Mouse (Mus musculus) C2C12 (cell line): ENCODE measurements around the gene Pmepa1. TPM values are rescaled to one million over a fixed set of nuclear protein-coding genes. Genes with fewer than 3 reads are reported as not detected.

Source experiments
- H3K27me3 ChIP-seq: one replicate; pipeline ENCODE4 v1.6.1; 2011; ENCODE audit not compliant: control insufficient read depth, insufficient read depth, insufficient read length
- H3K36me3 ChIP-seq: one replicate; pipeline ENCODE4 v1.6.1; 2011; ENCODE audit not compliant: control insufficient read depth, insufficient read depth
- H3K4me3 ChIP-seq: one replicate; pipeline ENCODE4 v1.5.1; 2011; ENCODE audit warnings: mild to moderate bottlenecking, control low read depth; ENCODE audit not compliant: poor library complexity, insufficient read depth, severe bottlenecking
- H3K79me2 ChIP-seq: one replicate; pipeline ENCODE4 v1.6.1; 2011; ENCODE audit not compliant: control insufficient read depth, insufficient read depth
- H3K79me3 ChIP-seq: one replicate; pipeline ENCODE4 v1.6.1; 2011; ENCODE audit warnings: low read depth, control low read depth
- H3ac ChIP-seq: one replicate; pipeline ENCODE3; 2011; ENCODE audit warnings: low read depth; ENCODE audit not compliant: control insufficient read depth, insufficient read length
- CEBPB ChIP-seq: IDR thresholded peaks from one replicate; pipeline ENCODE4 v1.6.1; 2011; ENCODE audit warnings: low read depth, mild to moderate bottlenecking, control low read depth, moderate library complexity
- CTCF ChIP-seq: IDR thresholded peaks from one replicate; pipeline ENCODE4 v1.5.1; 2011; ENCODE audit not compliant: control insufficient read depth, insufficient read depth, insufficient read length
- FOSL1 ChIP-seq: IDR thresholded peaks from one replicate; pipeline ENCODE4 v1.8.0; 2011; ENCODE audit warnings: mild to moderate bottlenecking, low read length; ENCODE audit not compliant: poor library complexity, insufficient read depth, severe bottlenecking
- MAX ChIP-seq: IDR thresholded peaks from one replicate; pipeline ENCODE4 v1.6.1; 2011; ENCODE audit warnings: mild to moderate bottlenecking, control low read depth
- MYOD1 ChIP-seq: IDR thresholded peaks from one replicate; pipeline ENCODE4 v1.6.1; 2011; ENCODE audit warnings: low read depth; ENCODE audit not compliant: control insufficient read depth, insufficient read length
- MYOG ChIP-seq: IDR thresholded peaks from one replicate; pipeline ENCODE4 v1.6.1; 2011; ENCODE audit not compliant: control insufficient read depth, insufficient read length; ENCODE audit errors: extremely low read depth
- USF1 ChIP-seq: IDR thresholded peaks from one replicate; pipeline ENCODE4 v1.6.1; 2011; ENCODE audit warnings: low read depth, mild to moderate bottlenecking, control low read depth, moderate library complexity
- polyA plus RNA-seq: library from polyadenylated mRNA; unstranded; fragments of >200 nt; fragmentation: generic; extraction: Trizol; gene quantifications from one replicate; pipeline ENCODE4 v1.2.1, GENCODE M21; 2012; ENCODE audit warnings: missing spikeins

Pmepa1 gene
- polyA plus RNA-seq, 1 experiment: 180 TPM

- no peaks in the 10 kb centered on the region for H3K79me3 ChIP-seq
- no peaks in the 10 kb centered on the region for H3K36me3 ChIP-seq
- no peak overlapping the region for H3ac ChIP-seq
- no peak overlapping the region for H3K4me3 ChIP-seq
- no peaks in the 10 kb centered on the region for H3K79me2 ChIP-seq
- TF ChIP-seq MYOG (no peak), CTCF (peak; percentile 20)
- H3K27me3 ChIP-seq: peaks cover 35% of the 10 kb centered on the region
Measured at GRCm38 (mm10) chr2:173183836-173184460, 92.4 kb downstream of the Pmepa1 start.

GRCm38 (mm10) chr2:173183311-173183710 is 93.0 kb downstream of the Pmepa1 start:
- no peaks in the 10 kb centered on the region for H3K79me3 ChIP-seq
- no peaks in the 10 kb centered on the region for H3K36me3 ChIP-seq
- H3K4me3 ChIP-seq: no peak overlapping the region
- no peaks in the 10 kb centered on the region for H3K79me2 ChIP-seq
- TF ChIP-seq MYOD1: no peak
- TF ChIP-seq MYOG: no peak
- peaks cover 39% of the 10 kb centered on the region for H3K27me3 ChIP-seq
- H3ac ChIP-seq: no peak overlapping the region

- no peak for TF ChIP-seq MAX
- no peak for TF ChIP-seq MYOD1
- TF ChIP-seq CEBPB: no peak
- no peak for TF ChIP-seq CTCF
- TF ChIP-seq USF1: no peak
- TF ChIP-seq MYOG: no peak
- no peak for TF ChIP-seq FOSL1
- H3K79me2 ChIP-seq: no peaks in the 10 kb centered on the region
- no peaks in the 10 kb centered on the region for H3K79me3 ChIP-seq
- H3K27me3 ChIP-seq: peaks cover 45% of the 10 kb centered on the region
- no peaks in the 10 kb centered on the region for H3K36me3 ChIP-seq
- H3K4me3 ChIP-seq: no peak overlapping the region
- no peak overlapping the region for H3ac ChIP-seq
Measured at GRCm38 (mm10) chr2:173182796-173183195, 93.5 kb downstream of the Pmepa1 start.

GRCm38 (mm10) chr2:173181901-173182300 is 94.4 kb downstream of the Pmepa1 start:
- Histone ChIP-seq H3K36me3 (no peaks in the 10 kb centered on the region), H3K79me2 (no peaks in the 10 kb centered on the region), H3K79me3 (no peaks in the 10 kb centered on the region), H3K27me3 (peaks cover 53% of the 10 kb centered on the region), H3K4me3 (no peak overlapping the region), H3ac (no peak overlapping the region)
- TF ChIP-seq CTCF: no peak
- no peak for TF ChIP-seq FOSL1
- TF ChIP-seq MYOG: no peak
- no peak for TF ChIP-seq MAX
- TF ChIP-seq CEBPB: no peak
- TF ChIP-seq MYOD1: no peak
- TF ChIP-seq USF1: no peak

GRCm38 (mm10) chr2:173181486-173181885 is 94.8 kb downstream of the Pmepa1 start:
- Histone ChIP-seq H3K79me2 (no peaks in the 10 kb centered on the region), H3K79me3 (no peaks in the 10 kb centered on the region), H3K4me3 (no peak overlapping the region), H3ac (no peak overlapping the region), H3K27me3 (peaks cover 57% of the 10 kb centered on the region), H3K36me3 (no peaks in the 10 kb centered on the region)
- TF ChIP-seq CEBPB (no peak), CTCF (no peak), FOSL1 (no peak), MAX (no peak), MYOD1 (no peak), USF1 (no peak), MYOG (no peak)

- H3ac ChIP-seq: no peak overlapping the region
- H3K79me3 ChIP-seq: no peaks in the 10 kb centered on the region
- no peaks in the 10 kb centered on the region for H3K79me2 ChIP-seq
- peaks cover 57% of the 10 kb centered on the region for H3K27me3 ChIP-seq
- no peak overlapping the region for H3K4me3 ChIP-seq
- H3K36me3 ChIP-seq: no peaks in the 10 kb centered on the region
- TF ChIP-seq MYOD1 (no peak), MAX (no peak), USF1 (no peak), MYOG (no peak), CTCF (no peak), CEBPB (no peak), FOSL1 (no peak)
Measured at GRCm38 (mm10) chr2:173180721-173181388, 95.5 kb downstream of the Pmepa1 start.
